Mouse (Mus musculus) adipocyte (in vitro differentiated cells): ENCODE data around the gene Map10.

Experiments used
- DNase-seq: peaks from one replicate; pipeline ENCODE4 v3.0.0-alpha.2; 2016; ENCODE audit warnings: low spot score

The Map10 gene

DNA sequence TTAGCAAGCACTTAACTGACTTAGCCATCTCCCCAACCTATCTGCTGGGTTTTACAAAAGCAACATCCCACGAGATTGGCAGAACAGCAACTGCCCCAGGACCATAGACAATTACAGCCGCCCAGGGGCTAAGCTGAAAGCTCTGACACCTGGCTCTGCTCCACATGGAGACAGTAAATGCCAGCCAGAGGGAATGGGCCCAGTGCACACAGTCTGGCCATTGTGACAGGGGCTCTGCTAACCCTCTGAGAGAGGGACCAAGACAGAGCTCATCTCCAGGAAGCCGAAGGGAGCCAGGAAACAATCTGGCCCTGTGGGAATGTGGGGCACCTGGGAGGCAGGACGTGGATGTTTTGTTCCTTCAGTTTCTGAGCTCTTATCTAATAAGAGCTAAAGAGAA, 46.6 kb downstream of the Map10 start:
- no peak for DNase-seq

GRCm38 (mm10) chr8:125716613-125717012, 47.0 kb downstream of the Map10 start:
- DNase-seq: no peak

DNA sequence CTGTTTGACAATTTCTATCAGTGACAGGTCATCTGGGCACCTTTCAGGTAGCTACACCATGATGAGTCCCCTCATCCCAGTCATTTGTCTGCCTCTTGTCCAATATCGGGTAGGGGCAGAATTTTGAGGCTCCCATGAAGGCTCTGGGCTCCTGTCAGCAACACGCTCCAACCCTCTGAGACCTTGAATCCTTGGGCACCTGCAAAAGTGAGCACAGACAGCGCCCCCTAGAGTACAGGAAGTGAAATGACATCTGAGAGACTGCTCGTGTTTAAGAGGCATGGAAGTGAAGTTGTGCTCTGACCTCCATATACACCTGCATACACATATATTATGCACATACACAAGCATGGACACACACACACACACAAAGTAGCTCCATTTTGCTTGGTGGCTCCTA, 49.3 kb downstream of the Map10 start:
- no peak for DNase-seq

DNA sequence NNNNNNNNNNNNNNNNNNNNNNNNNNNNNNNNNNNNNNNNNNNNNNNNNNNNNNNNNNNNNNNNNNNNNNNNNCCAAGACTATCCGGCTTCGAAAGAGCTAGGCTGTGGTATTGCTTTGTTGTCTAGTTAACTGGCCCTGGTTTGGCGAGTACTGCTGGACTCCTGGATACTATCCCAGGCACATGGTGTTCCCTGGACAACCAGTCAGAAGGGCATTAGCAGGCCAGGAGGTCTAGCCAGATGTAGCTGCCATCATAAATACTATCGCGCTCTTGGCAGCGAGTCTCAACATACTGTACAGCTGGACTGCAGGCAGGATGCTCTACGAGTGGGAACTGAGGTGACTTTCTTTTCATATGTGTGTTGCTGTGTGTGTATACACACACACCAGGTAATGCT, 53.1 kb downstream of the Map10 start:
- peak; percentile 48 for DNase-seq
